Mouse (Mus musculus) cerebellum, postnatal 36 days (tissue): ENCODE results near the gene Hist1h1d.

Experiments used
- DNase-seq, 2 experiments: peaks; one replicate each; pipeline ENCODE4 v3.0.0; 2021 to 2022; ENCODE audit warnings: mixed read lengths in 2 of 2

Gene Hist1h1d

GRCm38 (mm10) chr13:23552962-23553361 is at the start of gene Hist1h1d:
Gene Hist1h1d, plus strand, starts transcription at chr13:23553262.
- no peak for DNase-seq

DNA sequence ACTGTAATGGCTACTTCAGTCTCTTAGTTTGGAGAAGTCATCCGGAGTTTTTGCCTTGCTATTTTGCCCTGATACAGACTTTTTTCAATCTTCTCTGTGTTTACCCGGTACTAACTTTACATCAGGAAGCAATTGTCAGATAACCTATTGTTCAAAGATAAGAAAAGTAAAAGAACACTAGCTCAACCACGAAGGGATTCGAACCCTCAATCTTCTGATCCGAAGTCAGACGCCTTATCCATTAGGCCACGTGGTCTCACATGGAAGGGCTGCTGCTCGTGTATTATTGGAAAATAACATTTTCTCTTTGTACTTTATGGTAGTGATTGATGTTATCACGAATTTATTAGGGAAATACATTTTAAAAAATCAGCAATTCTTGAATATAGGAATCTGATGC is 49.3 kb upstream of the Hist1h1d start:
- peak; percentile 35 to 66 for DNase-seq

- DNase-seq = no peak
Measured at GRCm38 (mm10) chr13:23505662-23506345, 47.3 kb upstream of the Hist1h1d start.

- DNase-seq = peak; percentile 19 to 41
Measured at GRCm38 (mm10) chr13:23506351-23506750, 46.7 kb upstream of the Hist1h1d start.

DNA sequence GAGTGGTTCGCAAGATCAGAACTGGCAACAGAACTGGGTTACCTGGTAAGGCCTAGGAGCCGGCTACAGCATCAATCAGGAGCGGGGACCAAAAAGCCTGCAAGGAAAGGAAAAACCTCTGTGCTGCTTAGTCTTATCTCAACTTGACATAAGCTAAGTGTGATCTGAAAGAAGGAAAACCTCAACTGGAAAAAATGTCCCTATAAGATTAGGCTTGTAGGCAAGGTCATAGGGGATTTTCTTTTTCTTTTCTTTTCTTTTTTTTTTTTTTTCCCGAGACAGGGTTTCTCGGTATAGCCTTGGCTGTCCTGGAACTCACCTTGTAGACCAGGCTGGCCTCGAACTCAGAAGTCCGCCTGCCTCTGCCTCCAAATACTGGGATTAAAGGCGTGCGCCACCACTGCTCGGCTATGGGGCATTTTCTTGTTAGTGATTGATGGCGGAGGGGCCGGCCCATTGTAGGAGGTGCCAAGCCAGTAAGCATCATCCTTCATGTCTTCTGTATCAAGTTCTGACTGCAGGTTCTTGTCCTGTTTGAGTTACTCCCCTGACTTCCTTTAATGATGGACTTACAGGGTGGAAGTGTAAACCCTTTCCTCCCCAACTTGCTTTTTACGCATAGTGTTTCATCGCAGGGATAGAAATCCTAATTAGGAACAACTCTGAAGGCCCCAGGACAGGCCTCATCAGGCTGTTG is 46.1 kb upstream of the Hist1h1d start:
- no peak for DNase-seq

- no peak for DNase-seq
Measured at GRCm38 (mm10) chr13:23510127-23510526, 42.9 kb upstream of the Hist1h1d start.

DNA sequence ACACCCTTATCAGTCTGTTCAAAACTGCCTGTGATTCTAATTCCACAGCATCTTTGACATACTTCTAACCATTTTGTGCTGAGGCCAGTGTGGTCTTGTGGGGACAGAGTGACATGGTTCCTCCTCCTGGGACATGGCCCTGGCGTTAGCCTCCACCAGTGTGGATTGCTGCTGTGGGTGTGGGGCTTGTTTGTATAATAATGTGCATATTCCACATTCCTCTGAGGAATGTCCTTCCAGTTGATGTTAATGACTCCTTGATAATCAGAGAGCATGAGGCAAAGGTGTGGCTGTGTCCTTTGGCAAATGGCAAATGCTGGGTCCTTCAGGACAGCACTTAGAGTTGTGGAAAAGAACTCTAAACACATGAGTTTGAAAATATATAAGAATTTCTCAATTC is 39.5 kb upstream of the Hist1h1d start:
- DNase-seq = no peak

DNA sequence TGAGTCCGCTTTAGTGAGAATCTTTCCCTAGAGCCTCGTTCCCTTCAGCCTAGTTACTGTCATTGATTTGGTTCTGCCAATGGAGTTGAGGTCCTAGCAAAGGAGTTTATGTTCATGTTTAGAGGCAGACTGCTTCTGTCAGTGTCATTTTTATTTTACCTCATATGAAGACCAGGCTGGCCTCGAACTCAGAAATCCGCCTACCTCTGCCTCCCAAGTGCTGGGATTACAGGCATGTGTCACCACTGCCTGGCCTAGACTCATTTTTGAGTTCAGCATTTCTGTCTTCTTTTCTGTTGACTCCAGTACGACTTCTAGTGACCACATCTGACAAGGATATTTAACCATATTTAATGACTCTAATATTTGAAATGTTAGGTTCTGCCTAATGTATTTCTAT is 37.8 kb upstream of the Hist1h1d start:
- no peak for DNase-seq

DNA sequence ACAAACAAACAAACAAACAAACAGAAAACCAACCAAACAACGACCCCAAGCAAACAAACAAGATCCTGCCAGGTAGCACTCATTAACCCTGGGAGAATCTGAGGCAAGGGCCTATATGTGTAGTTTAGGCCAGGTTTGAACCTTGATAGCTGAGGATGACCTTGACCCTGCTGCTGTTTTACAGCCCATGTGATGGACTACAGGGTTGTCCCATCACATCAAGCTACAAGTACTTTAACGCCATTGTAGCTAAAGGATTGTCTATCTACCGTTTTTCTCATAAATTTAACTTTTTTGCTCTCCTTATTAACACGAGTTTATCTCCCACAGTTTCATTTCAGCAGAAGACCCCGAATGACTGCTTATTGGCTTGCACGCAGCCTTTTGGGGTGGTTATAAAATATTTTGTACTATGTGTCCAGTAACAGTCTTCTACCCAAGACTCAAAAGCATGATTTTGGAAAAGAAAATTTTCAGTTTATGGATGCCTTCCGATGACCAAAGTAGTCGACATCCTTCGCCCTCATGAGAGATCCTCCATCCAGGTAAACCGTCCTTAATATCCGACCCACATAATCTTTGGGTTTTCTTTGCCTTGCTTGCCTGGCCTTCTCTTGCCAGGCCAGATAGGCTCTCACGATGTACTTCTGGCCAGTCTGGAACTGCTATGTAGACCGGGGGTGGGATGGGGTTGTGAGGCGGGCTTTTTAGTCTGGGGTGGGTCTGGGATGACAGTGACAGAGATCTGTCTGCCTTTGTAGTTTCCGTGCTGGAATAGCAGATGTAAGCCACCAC is 37.0 kb upstream of the Hist1h1d start:
- DNase-seq = no peak

- peak; percentile 76 to 87 for DNase-seq
Measured at GRCm38 (mm10) chr13:23516822-23517602, 36.0 kb upstream of the Hist1h1d start.

- peak; percentile 84 to 96 for DNase-seq
Measured at GRCm38 (mm10) chr13:23517603-23518294, 35.3 kb upstream of the Hist1h1d start.

- DNase-seq = no peak
Measured at GRCm38 (mm10) chr13:23518295-23518603, 34.8 kb upstream of the Hist1h1d start.

DNA sequence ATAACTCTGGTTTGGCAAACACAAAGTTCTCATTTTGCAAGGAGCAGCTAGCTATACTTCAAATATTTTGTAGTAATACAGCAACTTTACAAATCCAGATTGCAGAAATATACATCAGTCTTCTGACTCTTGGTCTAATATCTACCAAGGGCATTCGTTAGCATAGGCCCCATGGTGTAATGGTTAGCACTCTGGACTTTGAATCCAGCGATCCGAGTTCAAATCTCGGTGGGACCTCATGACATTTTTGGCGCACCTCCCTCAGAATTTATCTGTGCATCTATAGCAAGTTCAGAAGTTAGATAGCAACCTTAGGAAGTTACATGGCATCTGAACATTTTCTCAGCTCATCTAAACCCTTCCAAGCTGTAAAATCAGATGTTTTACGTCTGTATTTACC is 34.2 kb upstream of the Hist1h1d start:
- peak; percentile 69 to 89 for DNase-seq

DNA sequence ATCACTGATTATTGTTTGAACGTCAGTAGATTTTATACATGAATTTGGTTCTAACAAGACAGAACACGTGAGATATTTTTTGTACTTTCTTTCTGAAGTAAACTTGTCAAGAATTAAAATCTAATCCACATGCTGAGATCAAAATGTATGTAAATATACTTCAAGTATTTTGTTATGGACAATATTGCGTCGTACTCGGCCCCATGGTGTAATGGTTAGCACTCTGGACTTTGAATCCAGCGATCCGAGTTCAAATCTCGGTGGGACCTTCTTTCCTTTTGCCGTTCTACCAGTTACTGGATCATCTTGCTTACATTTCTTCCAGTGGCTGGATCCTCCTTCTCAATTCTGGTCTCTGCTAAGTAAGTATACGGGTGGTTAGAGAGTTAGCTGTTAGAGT is 33.6 kb upstream of the Hist1h1d start:
- peak; percentile 69 to 86 for DNase-seq

DNA sequence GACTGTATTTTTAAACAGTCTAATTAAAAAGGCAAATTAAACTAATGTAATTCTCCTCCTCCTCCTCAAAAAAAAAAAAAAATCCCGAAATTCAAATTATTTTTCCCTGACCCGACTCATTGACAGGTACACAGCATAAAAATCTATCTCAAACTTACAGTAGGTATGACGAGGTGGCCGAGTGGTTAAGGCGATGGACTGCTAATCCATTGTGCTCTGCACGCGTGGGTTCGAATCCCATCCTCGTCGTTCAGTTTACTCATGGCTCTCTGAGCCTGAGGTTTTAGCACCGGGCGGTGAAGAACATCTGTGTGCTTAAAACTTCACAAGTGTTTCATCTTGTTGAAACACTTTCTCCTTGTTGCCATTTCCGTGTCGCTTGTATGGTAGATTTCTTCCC is 31.4 kb upstream of the Hist1h1d start:
- peak; percentile 78 to 83 for DNase-seq

GRCm38 (mm10) chr13:23523976-23524375 is 29.1 kb upstream of the Hist1h1d start:
- no peak for DNase-seq

GRCm38 (mm10) chr13:23524654-23525053 is 28.4 kb upstream of the Hist1h1d start:
- DNase-seq = peak; percentile 72 to 73

DNA sequence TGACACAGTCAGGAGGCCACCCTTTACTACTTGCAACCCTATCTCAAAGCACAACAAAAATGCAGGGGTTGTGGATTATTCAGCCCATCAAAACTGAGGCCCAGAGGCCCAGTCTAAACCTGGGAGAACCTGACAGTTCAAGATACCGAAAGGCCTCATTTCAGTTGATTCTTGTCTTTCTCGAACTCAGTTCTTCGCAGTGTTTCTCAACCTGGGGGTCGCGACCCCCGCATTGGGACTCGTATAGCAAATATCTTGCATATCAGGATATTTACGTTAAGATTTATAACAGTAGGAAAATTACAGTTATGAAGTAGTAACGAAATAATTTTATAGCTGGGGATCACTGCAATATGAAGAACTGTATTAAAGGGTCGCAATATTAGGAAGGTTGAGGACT is 27.2 kb upstream of the Hist1h1d start:
- DNase-seq = no peak

DNA sequence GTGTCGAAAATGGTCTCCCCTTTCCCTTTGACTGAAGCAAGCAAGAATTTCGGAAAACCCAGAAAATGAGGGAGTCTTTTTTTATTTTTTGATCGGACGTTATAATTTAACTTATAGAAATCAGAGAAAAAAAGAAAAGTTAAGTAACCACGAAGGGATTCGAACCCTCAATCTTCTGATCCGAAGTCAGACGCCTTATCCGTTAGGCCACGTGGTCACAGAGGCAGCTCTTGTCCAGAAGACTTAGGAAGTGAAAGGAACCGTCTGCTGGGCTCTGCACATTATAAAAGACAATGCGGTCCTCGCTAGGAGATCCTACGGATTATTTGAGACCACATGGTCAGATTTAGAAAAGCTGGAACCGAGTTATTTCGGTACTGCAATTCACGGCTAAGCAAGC is 26.8 kb upstream of the Hist1h1d start:
- DNase-seq = peak; percentile 83 to 92

DNA sequence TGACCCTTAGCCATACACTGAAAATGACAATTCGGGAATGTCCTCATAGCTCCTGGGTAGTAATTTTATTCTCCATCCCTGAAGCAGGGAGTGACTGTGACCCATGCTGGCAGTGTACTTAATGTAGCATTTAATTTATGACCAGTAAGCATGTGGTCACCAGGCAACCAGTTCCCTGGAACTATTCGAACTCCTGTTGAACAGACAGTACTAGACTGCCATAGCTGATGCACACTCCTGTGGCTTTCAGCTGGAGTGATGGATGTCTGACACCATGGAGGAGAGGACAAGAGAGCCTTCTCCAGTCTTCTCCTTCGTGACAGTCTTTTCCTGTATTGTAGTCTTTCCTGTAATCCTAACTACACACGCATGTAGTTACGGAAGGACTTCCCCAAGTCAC is 24.1 kb upstream of the Hist1h1d start:
- DNase-seq = no peak

GRCm38 (mm10) chr13:23529480-23530165 is 23.4 kb upstream of the Hist1h1d start:
- no peak for DNase-seq
